Mouse (Mus musculus) heart, adult 8-10 months (tissue): ENCODE measurements around the gene Col6a6. TPM values are rescaled to one million over a fixed set of nuclear protein-coding genes. Genes with fewer than 3 reads are reported as not detected.

Experiments
- DNase-seq: peaks from one replicate; pipeline ENCODE4 v3.0.0; 2022; ENCODE audit warnings: low spot score
- total RNA-seq, 4 experiments: library from RNA; stranded (reverse); gene quantifications; 2 replicates each; pipeline ENCODE4 v1.2.4; 2022

Col6a6 gene
- total RNA-seq, 4 experiments from 2014 or later: 2.3 to 4.3 (median 3.4) TPM

GRCm38 (mm10) chr9:105739446-105739845 is 88.5 kb downstream of the Col6a6 start:
- DNase-seq: no peak

GRCm38 (mm10) chr9:105737448-105737847 is 90.5 kb downstream of the Col6a6 start:
- peak; percentile 35 for DNase-seq

DNA sequence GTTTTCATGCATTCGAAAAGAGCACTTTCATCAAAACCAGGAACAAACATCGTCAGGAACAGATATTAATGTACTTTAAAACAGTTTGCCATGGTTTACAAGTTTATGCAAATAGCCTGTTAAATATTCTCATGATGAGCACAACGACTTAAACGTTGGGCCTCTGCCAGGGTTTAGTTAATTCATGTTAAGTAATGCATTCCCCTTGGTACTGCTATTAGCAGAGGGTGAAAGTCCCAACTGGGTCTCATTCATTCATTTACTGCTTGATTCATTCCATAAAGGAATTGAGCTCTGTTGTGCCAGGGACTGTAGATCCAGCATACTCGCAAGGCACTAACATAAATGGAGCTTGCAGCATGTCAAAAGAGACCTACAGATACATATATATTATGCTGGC is 92.8 kb downstream of the Col6a6 start:
- DNase-seq: no peak

DNA sequence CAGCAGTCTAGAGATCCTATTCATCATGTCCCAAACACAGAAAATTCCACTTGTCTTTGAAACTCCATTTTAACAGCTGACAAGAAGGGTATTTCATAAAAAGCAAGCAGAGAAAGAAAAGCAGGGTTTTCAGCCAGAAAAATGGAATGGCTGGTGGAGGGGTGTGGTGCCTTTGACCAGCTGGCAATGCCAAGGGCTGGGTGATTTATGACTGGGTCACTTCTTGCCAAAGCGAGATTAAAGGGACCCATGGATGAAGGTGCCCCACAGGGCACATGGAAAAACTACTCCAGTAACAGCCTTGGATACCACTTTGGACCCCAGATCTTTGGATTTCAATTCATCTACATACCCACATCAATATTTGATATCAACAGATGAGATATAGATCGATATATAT is 93.3 kb downstream of the Col6a6 start:
- no peak for DNase-seq

GRCm38 (mm10) chr9:105731976-105732375 is 96.0 kb downstream of the Col6a6 start:
- DNase-seq: peak; percentile 53

- no peak for DNase-seq
Observed at GRCm38 (mm10) chr9:105720430-105720829, 107.5 kb downstream of the Col6a6 start.

DNA sequence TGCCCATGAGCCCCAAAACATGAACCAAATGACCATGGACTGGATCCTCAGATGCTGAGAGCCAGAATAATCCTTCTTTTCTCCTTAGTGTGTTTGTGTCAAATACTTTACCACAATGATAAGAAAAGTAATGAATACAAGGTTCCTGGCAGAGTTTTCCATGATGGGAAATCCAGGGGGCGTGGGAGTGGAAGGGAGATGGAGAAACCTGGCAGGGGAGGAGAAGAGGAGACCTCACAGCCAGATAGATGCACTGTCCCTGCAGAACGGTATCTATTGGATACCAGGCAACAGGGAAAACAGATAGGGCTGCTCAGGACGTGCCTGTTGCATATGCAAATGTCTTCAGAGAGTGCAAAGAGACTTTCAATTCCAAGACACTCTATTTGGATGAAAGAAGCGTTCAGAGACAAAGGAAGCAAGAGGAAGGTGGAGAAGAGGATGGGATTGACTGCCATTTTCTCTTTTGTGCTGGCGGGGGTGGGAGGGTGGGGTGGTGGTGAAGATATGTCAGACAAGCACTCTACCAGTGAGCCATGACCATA is 108.0 kb downstream of the Col6a6 start:
- no peak for DNase-seq

- no peak for DNase-seq
Observed at GRCm38 (mm10) chr9:105719367-105719766, 108.6 kb downstream of the Col6a6 start.

- DNase-seq: no peak
Observed at GRCm38 (mm10) chr9:105712049-105712448, 115.9 kb downstream of the Col6a6 start.

DNA sequence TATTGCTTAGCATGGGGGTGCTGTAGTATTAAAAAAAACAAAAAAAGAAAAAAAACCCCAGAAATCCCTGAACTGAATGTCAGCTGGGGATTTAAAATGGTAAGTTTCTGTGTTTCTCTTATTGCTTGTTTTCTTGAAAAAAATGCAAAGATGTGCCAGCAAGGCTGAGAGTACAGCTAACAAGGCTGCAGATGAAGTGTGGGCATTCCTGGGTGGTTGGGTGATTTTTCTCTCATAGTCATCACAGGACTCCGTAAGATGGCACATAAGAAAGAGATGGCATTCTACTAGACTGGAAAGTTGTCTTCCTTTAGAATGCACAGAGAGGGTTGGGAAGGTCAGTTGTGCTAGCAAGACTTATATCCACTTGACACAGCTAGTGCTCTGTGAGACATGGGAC is 122.9 kb downstream of the Col6a6 start:
- DNase-seq: no peak

DNA sequence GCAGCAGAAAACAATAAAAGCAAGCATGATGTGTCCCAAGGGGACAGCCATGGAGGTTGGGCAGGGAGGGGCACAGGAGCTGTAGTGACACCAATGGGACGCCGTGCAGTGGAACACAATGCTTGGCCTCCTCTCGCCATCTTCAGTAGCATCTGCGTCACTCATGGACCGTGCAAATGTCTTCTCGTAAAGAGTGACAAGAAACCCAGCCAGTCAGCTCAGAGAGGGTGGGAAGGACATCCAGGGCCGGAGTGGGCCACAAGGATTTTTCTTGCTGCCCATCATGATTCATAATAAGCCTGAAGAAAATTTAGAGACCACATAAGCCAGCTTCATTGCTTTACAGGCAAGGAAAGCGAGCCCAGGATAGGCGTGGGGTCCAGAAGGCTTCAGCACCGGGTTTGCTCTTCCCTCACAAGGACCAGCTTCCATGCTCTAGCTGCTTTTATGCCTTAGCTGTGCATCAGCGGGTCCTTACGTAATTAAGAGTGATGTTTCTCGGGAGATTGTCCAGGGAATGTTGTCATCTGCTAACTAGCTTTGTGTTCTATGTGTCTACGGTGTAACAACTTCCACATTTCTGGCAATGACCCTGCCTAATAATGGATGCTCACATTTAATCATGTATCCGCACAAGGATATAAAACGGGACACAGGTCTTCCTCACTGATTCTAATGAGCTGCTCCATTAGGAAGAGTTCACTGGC is 123.6 kb downstream of the Col6a6 start:
- DNase-seq: no peak

GRCm38 (mm10) chr9:105701966-105702365 is 126.0 kb downstream of the Col6a6 start:
- DNase-seq: no peak

DNA sequence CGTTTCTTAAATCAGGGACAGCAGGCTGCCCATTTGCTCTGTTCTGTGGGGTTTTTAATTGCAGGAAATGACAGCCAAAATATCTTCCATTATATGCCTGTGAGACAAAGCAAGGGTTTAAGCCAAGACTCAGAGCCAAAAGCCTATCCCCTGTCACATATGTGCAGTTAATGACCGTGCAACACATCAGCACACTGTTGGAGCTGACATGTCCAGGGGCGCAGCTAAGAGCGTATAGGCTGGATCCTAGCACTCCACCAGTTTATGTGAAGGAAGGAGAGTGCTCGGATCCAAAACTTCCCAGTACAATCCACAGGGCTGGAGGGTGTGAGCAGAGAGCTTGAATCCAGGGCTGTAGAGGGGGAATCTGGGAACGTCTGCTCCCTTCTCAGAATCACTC is 127.3 kb downstream of the Col6a6 start:
- DNase-seq: no peak

DNA sequence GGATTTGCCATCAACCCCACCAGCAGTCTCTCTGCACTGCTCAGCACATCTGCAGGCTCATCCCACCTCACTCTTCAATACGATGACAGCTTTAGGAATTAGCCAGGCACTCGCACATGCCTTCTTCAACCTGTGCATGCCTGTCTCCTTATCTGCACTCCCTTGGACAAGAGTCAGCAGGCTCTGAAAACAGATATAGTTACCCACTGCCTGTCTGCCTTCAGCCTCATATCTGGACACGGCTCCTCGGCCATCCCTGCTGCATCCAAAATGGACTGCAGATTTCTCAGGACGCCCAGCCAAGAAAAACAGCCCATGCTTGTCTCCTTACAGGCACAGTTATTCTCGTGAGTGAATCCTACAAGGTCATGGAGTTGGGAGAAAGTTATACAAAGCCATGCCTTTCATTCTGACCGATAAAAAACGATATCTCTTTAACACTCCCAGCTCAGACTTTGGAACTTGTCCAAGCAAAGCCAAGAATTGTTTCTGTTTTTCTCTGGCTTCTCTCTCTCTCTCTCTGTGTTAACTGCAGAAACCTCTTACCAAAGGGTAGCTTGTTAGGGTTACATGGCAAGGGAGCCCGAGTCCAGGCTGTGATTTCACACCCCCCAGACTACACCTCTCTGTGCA is 130.1 kb downstream of the Col6a6 start:
- peak; percentile 39 for DNase-seq

DNA sequence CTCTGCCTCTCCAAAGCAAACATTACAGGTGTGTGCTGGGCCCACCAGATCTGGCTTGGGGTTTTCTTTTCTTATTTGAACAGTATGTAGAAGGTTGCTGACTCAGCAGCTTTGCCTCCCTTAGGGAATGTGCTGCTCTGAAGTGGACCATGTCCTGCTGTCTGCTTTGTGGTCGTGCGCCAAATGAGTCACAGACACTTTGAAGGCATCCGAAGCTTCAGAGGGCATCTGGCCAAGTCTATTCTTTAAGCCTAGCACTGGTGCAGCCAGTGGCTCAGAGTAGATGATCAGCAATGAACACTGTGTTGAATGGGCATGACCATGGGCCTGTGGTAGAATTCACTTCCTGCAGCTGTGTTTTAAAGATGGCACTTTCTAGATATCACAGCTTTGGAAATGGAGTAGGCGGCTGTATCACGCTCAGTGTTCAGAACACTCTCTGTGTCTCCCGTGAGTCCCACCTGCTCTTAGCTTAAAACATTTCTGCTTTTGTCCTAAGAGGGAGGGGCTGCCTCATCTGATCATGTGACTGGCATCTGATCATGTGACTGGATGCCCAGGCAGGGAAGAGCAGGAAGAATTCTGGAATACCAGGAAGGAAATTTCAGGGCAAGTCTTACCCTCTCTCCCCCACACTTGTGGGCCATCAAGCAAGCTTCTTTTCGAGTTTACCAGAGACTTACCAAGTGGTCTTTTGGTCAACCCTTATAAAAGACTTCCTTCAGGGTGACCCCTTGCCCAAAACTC is 131.0 kb downstream of the Col6a6 start:
- DNase-seq: no peak

GRCm38 (mm10) chr9:105693854-105694253 is 134.1 kb downstream of the Col6a6 start:
- peak; percentile 71 for DNase-seq

GRCm38 (mm10) chr9:105693056-105693455 is 134.9 kb downstream of the Col6a6 start:
- DNase-seq: no peak

GRCm38 (mm10) chr9:105692472-105692871 is 135.5 kb downstream of the Col6a6 start:
- no peak for DNase-seq

DNA sequence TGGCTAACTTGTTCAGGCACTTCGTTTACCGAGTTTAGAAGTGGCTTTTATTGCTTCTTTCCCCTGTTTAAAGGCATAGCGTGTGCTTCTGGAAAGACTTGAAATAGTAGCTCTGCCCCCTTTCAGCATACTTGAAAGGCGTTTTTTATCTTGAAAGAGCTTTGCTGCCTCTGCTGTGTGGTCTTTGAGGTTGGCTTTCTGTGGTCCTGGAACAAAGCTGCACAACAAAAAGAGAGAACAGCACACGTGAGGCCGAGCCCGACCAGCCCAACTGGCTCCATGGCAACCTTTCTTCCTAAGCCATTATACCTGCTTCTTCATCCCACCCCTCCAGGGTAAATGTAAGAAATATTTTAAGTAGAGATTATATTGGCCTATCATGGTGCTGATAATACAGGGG is 138.5 kb downstream of the Col6a6 start:
- DNase-seq: no peak

GRCm38 (mm10) chr9:105684549-105685165 is 143.3 kb downstream of the Col6a6 start:
- DNase-seq: no peak

GRCm38 (mm10) chr9:105681386-105681785 is 146.6 kb downstream of the Col6a6 start:
- no peak for DNase-seq

GRCm38 (mm10) chr9:105675941-105676340 is 152.0 kb downstream of the Col6a6 start:
- DNase-seq: no peak
